Mouse (Mus musculus) embryonic facial prominence, embryonic 13.5 days (tissue): ENCODE measurements around the gene Gm9833. TPM values are rescaled to one million over a fixed set of nuclear protein-coding genes. Genes with fewer than 3 reads are reported as not detected.
"Not testable (repeated sequence)": the region's sequence is repeated elsewhere in the genome, so short reads cannot be mapped to it uniquely, and the experiment has no call there.

ENCODE experiments used
- ATAC-seq: fragments of 200-750 bp; cut with Nextera tagmentation; 2 replicates; pipeline ENCODE4 v1.8.0; 2017; ENCODE audit warnings: low read depth; ENCODE audit not compliant: insufficient number of reproducible peaks, insufficient read depth, low FRiP score, low TSS enrichment
- H3K27ac ChIP-seq: fragments of 300-500 bp; sonication (generic); 2 replicates; pipeline ENCODE4 v1.5.1; 2015; ENCODE audit warnings: moderate library complexity, mild to moderate bottlenecking, inconsistent platforms
- H3K27me3 ChIP-seq: fragments of 300-500 bp; sonication (generic); 2 replicates; pipeline ENCODE4 v1.6.1; 2015; ENCODE audit warnings: mild to moderate bottlenecking, inconsistent platforms
- H3K36me3 ChIP-seq: fragments of 300-500 bp; sonication (generic); 2 replicates; pipeline ENCODE4 v1.6.1; 2015; ENCODE audit warnings: mild to moderate bottlenecking, inconsistent platforms
- H3K4me1 ChIP-seq: fragments of 300-500 bp; sonication (generic); 2 replicates; pipeline ENCODE4 v1.6.1; 2015; ENCODE audit warnings: inconsistent platforms
- H3K4me2 ChIP-seq: fragments of 300-500 bp; sonication (generic); 2 replicates; pipeline ENCODE4 v1.6.1; 2015; ENCODE audit warnings: moderate library complexity, mild to moderate bottlenecking, inconsistent platforms
- H3K4me3 ChIP-seq: fragments of 300-500 bp; sonication (generic); 2 replicates; pipeline ENCODE4 v1.5.1; 2015; ENCODE audit warnings: mild to moderate bottlenecking, inconsistent platforms
- H3K9ac ChIP-seq: fragments of 300-500 bp; sonication (generic); 2 replicates; pipeline ENCODE4 v1.6.1; 2015; ENCODE audit warnings: mild to moderate bottlenecking, inconsistent platforms
- H3K9me3 ChIP-seq: fragments of 300-500 bp; sonication (generic); 2 replicates; pipeline ENCODE4 v1.6.1; 2016; ENCODE audit warnings: inconsistent platforms
- WGBS: fragments of 180-500 bp; shearing (Covaris S2); methylation state at CpG from one replicate; pipeline ENCODE4 v1.1.7; 2015; ENCODE audit warnings: mixed read lengths; 5-methylcytosine and 5-hydroxymethylcytosine counted together
- polyA plus RNA-seq: library from polyadenylated mRNA; unstranded; fragments of >200 nt; fragmentation: Nextera tagmentation; extraction: Ambion mirVana; gene quantifications from 2 replicates; pipeline ENCODE4 v1.2.1, GENCODE M21; 2015

Gene Gm9833
- polyA plus RNA-seq, result 2.3 and 4.3 TPM in 2 replicates

DNA sequence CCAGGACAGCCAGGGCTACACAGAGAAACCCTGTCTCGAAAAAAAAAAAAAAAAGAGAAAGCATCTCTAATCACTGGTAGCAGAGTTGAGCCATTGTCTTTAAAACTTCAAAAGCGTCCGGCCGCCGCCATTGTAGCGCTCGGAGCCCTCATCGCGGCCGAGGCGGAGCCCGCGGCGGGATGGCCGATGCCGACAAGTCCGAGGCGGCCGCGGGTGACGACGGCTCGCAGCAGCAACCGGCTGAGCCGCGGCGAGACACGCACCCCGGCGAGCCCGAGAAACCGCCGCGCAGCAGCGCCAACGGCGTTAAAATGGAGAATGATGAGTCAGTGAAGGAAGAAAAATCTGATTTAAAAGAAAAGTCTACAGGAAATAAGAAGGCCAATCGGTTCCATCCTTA is at the start of gene Gm9833:
Gene Gm9833 (plus strand): TSS at position 117 of the 400 bp plus-strand sequence.
- not testable (repeated sequence) for ATAC-seq, H3K9ac ChIP-seq, H3K9me3 ChIP-seq, H3K36me3 ChIP-seq, H3K27me3 ChIP-seq, H3K27ac ChIP-seq
- Histone ChIP-seq H3K4me1 (peaks cover 15% of the 10 kb centered on the region), H3K4me2 (peak within 1 kb of the TSS; percentile 52), H3K4me3 (peak within 1 kb of the TSS; percentile 24; the same call in 1 of the 2 replicates)
- WGBS, result 36% methylated on average over 38 of the region's 38 CpGs

GRCm38 (mm10) chr3:10070070-10070469 is 17.8 kb upstream of the Gm9833 start:
- Histone ChIP-seq H3K36me3 (no peaks in the 10 kb centered on the region), H3K9me3 (no peaks in the 10 kb centered on the region)

DNA sequence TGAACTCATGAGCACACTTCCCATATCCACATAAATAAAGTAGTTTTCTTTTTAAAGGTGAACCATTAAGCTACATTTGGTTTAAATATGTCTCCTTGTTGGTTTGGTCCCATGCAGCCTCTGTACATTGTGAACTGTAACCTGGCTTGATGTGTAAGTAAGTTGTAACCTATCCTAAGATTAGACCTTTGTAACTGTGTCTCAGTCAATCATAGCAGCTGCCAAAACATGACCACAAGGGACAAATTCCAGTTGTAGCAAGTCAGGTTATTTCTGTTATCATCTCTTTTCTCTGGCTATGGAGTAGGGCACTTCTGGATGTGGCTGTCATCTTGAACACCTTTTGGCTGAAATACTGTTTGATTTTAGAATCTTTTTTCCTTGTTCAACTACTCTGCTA is 12.1 kb upstream of the Gm9833 start:
- no peaks in the 10 kb centered on the region for H3K4me1 ChIP-seq
- no peaks in the 10 kb centered on the region for H3K36me3 ChIP-seq
- H3K27me3 ChIP-seq, result no peaks in the 10 kb centered on the region
- H3K27ac ChIP-seq, result no peak overlapping the region
- H3K4me2 ChIP-seq, result no peak overlapping the region
- no peak for ATAC-seq
- no peak overlapping the region for H3K9ac ChIP-seq
- no peaks in the 10 kb centered on the region for H3K9me3 ChIP-seq
- no peak overlapping the region for H3K4me3 ChIP-seq

More at GRCm38 (mm10) chr3:10070070-10070469, 17.8 kb upstream of the Gm9833 start:
- no peaks in the 10 kb centered on the region for H3K27me3 ChIP-seq
- H3K4me2 ChIP-seq, result no peak overlapping the region
- H3K4me1 ChIP-seq, result no peaks in the 10 kb centered on the region
- no peak overlapping the region for H3K4me3 ChIP-seq
- H3K9ac ChIP-seq, result no peak overlapping the region
- no peak overlapping the region for H3K27ac ChIP-seq
- ATAC-seq, result no peak

DNA sequence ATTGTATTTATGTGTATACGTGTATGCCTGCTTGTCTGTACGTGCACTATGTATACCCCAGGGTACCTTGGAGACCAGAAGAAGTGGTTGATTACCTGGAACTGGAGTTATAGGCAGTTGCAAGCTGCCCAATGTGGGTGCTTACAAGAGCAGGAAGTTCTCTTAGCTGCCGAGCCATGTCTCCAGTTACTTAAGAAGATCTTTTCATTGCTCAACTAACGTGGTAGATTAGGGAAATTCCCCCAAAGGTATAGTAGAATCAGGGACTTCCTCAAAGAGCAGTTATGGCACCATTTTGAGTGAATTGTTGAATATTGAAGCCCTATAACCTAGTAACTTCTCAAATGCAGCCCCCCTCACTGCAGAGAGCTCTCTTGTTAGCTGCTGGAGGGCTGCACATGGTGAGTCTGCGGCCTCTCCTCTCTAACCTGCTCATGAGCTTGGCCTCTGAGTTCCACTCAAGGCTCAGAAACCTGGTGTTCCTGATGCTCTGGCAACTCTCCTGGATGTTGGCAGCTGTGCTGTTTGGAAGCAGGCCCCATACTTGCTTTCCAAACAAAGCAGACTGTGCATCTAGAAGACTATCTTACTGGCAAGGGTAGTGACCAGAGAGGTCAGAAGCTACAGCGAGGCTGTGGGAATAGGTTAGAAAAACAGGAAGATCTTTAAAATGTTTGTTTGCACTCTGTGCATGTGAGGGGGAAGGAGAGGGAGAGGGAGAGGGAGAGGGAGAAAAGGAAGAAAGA is 10.6 kb upstream of the Gm9833 start:
- Histone ChIP-seq H3K9me3 (no peaks in the 10 kb centered on the region), H3K4me1 (0 out of 2 replicates have a peak, but pooled peaks cover 5% of the 10 kb centered on the region), H3K27ac (no peak overlapping the region), H3K9ac (no peak overlapping the region), H3K36me3 (no peaks in the 10 kb centered on the region), H3K27me3 (no peaks in the 10 kb centered on the region), H3K4me2 (no peak overlapping the region), H3K4me3 (no peak overlapping the region)
- WGBS, result 73% methylated on average over 6 of the region's 6 CpGs
- no peak for ATAC-seq

DNA sequence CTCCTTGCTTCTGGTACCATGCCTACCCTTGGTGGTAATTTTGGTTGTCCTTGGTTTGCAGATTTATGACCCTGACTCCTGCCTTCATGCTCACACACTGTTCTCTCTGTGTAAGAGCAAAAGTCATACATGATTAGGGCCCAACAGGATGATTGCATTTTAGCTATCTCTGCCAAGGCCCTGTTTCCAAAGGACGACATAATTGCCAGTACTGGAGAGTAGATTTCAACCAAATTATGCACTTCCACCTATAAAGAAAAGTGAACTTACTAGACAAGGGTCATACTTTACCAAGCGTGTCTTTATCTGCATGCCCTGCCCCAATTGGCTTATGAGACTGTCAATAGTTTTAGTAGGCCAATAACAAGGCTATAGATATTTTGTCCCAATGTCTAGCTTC is 9.8 kb upstream of the Gm9833 start:
- H3K9ac ChIP-seq, result no peak overlapping the region

DNA sequence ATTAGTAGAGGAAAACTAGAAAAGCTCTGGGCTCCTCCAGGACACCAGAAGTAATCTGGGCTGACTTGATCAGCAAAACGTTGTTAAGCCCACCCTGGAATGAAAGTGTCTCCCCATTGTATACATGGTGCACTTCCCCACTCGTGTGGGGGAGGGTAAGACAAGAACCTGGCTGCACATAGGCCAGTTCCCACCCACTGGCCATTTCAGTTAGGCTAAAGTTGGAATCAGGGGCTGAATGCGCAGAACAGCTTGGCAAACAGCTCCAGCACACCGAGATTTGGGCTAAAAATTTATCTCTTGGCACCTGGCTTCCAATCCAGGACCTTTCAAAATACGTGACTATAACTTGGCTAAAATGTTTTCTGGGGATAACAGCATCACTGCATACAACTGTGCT is 6.6 kb upstream of the Gm9833 start:
- Histone ChIP-seq H3K27me3 (no peaks in the 10 kb centered on the region), H3K36me3 (no peaks in the 10 kb centered on the region), H3K9me3 (no peaks in the 10 kb centered on the region), H3K4me3 (no peak overlapping the region), H3K4me2 (no peak overlapping the region), H3K4me1 (peaks cover 12% of the 10 kb centered on the region; the same call in 1 of the 2 replicates), H3K9ac (no peak overlapping the region), H3K27ac (no peak overlapping the region)
- 75% methylated on average over 5 of the region's 5 CpGs for WGBS
- ATAC-seq, result no peak

More for the DNA sequence above, 9.8 kb upstream of the Gm9833 start:
- Histone ChIP-seq H3K9me3 (no peaks in the 10 kb centered on the region), H3K27ac (no peak overlapping the region), H3K27me3 (no peaks in the 10 kb centered on the region), H3K36me3 (no peaks in the 10 kb centered on the region), H3K4me1 (0 out of 2 replicates have a peak, but pooled peaks cover 5% of the 10 kb centered on the region), H3K4me2 (no peak overlapping the region), H3K4me3 (no peak overlapping the region)
- 85% methylated on average over 2 of the region's 2 CpGs for WGBS
- ATAC-seq, result no peak

GRCm38 (mm10) chr3:10081911-10082541 is 5.9 kb upstream of the Gm9833 start:
- H3K9me3 ChIP-seq, result no peaks in the 10 kb centered on the region
- H3K27ac ChIP-seq, result no peak overlapping the region
- peaks cover 12% of the 10 kb centered on the region; the same call in 1 of the 2 replicates for H3K4me1 ChIP-seq
- H3K36me3 ChIP-seq, result no peaks in the 10 kb centered on the region
- no peaks in the 10 kb centered on the region for H3K27me3 ChIP-seq
- 39% methylated on average over 6 of the region's 6 CpGs for WGBS
- ATAC-seq, result no peak
- H3K4me3 ChIP-seq, result no peak overlapping the region
- no peak overlapping the region for H3K9ac ChIP-seq
- H3K4me2 ChIP-seq, result no peak overlapping the region

DNA sequence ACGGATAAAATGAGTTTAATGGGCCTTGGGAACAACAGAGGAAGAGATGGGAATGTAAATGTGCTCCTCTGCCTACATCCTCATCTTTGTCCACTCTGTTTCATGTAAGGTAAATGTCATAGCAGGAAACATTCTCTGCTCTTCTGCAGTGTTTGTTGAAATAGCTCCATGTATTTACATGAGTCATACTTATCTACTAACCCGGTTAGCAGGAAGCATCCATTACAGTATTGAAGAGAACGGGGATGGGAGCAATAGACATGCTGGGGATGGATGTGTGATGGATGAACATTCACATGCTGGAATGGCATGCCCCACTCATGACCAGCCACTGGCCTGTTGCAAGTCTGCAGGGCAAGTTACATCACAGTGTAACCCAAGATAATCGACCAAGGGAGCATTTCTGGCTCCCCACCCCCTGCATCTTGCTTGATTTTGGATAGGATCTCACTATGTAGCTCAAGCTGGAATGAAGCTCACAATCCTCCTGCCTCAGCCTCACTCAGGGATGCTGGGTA is 5.3 kb upstream of the Gm9833 start:
- Histone ChIP-seq H3K9ac (no peak overlapping the region), H3K4me1 (peaks cover 12% of the 10 kb centered on the region; the same call in 1 of the 2 replicates), H3K27me3 (peaks cover 3% of the 10 kb centered on the region; the same call in 1 of the 2 replicates), H3K27ac (no peak overlapping the region), H3K36me3 (no peaks in the 10 kb centered on the region), H3K9me3 (0 out of 2 replicates have a peak, but pooled peaks cover 2% of the 10 kb centered on the region), H3K4me2 (no peak overlapping the region), H3K4me3 (no peak overlapping the region)
- no peak for ATAC-seq
- WGBS, result 63% methylated on average over 4 of the region's 4 CpGs

DNA sequence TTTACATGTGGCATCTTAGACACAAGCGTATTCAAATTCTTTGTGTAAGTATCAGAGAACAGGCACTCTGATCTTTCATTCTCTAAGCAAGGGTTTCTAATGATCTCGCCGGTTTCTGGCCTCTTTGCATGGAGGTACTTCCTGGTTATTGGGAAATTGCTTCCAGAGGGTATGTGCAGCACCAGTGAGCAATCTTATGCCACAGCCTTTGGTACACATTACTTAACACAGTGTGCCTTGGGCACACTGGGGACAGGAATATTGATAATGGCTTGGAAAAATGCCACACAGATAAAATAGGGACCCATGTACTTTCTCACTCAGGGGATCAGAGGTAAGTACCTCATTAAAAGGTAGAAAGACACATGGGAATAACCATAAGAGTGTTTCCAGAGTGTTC is 3.8 kb upstream of the Gm9833 start:
- 0 out of 2 replicates have a peak, but pooled peaks cover 3% of the 10 kb centered on the region for H3K9me3 ChIP-seq
- no peak for ATAC-seq
- H3K4me1 ChIP-seq, result peaks cover 12% of the 10 kb centered on the region; the same call in 1 of the 2 replicates
- H3K27ac ChIP-seq, result no peak overlapping the region
- no peak overlapping the region for H3K9ac ChIP-seq
- H3K27me3 ChIP-seq, result peaks cover 5% of the 10 kb centered on the region; the same call in 1 of the 2 replicates
- 48% methylated on average over 3 of the region's 3 CpGs for WGBS
- H3K4me2 ChIP-seq, result no peak overlapping the region
- no peak overlapping the region for H3K4me3 ChIP-seq
- H3K36me3 ChIP-seq, result no peaks in the 10 kb centered on the region

GRCm38 (mm10) chr3:10085396-10086119 is 2.4 kb upstream of the Gm9833 start:
- ATAC-seq, result no peak
- Histone ChIP-seq H3K4me1 (peaks cover 12% of the 10 kb centered on the region; the same call in 1 of the 2 replicates), H3K9me3 (0 out of 2 replicates have a peak, but pooled peaks cover 3% of the 10 kb centered on the region), H3K27me3 (peaks cover 5% of the 10 kb centered on the region; the same call in 1 of the 2 replicates), H3K27ac (no peak overlapping the region), H3K4me2 (no peak overlapping the region), H3K36me3 (no peaks in the 10 kb centered on the region), H3K9ac (no peak overlapping the region), H3K4me3 (no peak overlapping the region)
- WGBS, result 69% methylated on average over 7 of the region's 7 CpGs

- peaks cover 5% of the 10 kb centered on the region; the same call in 1 of the 2 replicates for H3K27me3 ChIP-seq
- no peak overlapping the region for H3K4me3 ChIP-seq
- H3K36me3 ChIP-seq, result no peaks in the 10 kb centered on the region
- WGBS, result 82% methylated on average over 8 of the region's 8 CpGs
- H3K4me1 ChIP-seq, result peaks cover 10% of the 10 kb centered on the region
- 0 out of 2 replicates have a peak, but pooled peaks cover 3% of the 10 kb centered on the region for H3K9me3 ChIP-seq
- H3K9ac ChIP-seq, result no peak overlapping the region
- H3K27ac ChIP-seq, result no peak overlapping the region
- ATAC-seq, result no peak
- H3K4me2 ChIP-seq, result peak overlapping the region; percentile 52
These were observed 399 bp upstream of the Gm9833 start for GRCm38 (mm10) chr3:10087511-10087910.
